Mouse (Mus musculus) gonadal fat pad, adult 2 months (tissue): ENCODE results near the gene Gtf2ird2. TPM values are rescaled to one million over a fixed set of nuclear protein-coding genes. Genes with fewer than 3 reads are reported as not detected.

ENCODE experiments used
- DNase-seq: peaks from one replicate; pipeline ENCODE4 v3.0.0-alpha.2; 2012; ENCODE audit warnings: low read depth
- polyA plus RNA-seq: library from polyadenylated mRNA; depleted of rRNA; stranded (reverse); fragments of >200 nt; gene quantifications from 2 replicates; pipeline ENCODE4 v1.2.3, GENCODE M21; 2012; rRNA removed

Gtf2ird2 gene
- polyA plus RNA-seq, 1 experiment = 7.8 TPM

DNA sequence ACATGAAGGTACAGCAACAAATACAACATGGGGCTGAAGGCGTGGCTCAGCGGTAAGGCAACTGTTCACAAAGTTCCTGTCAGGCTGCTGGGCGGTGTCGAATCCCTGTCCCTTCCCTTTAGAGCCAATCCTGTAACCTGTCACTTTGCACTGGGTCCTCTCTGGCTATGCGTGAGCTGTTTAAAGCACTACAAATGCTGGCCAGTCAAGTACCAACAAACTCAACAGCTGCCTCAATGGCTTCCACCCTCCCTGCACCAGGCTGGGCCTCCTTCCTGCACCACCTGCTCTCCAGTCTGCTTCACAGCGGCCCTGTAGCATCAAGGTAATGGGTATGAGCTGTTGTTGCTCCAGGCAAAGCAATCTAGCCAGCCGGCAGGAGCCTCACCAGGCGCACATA is 84.9 kb downstream of the Gtf2ird2 start:
- no peak for DNase-seq

DNA sequence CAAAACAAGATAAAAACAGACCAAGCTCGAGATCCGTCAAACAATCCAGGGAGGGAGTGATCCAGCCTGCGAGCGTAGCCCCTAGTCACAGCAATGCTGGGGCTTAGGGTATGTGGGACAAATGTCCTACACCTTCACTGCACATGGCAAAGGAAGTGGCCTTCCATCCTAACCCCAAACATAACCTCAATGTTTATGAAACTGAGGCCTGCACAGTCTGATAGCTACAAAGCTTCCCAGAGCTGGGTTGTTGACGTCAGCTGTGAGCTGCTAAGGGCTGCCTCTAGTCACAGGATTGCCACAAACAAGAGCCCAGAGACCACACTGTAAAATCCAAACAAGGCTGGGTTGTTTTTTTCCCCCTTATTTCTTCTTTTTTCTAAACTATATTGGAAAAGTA is 85.9 kb downstream of the Gtf2ird2 start:
- DNase-seq = no peak

DNA sequence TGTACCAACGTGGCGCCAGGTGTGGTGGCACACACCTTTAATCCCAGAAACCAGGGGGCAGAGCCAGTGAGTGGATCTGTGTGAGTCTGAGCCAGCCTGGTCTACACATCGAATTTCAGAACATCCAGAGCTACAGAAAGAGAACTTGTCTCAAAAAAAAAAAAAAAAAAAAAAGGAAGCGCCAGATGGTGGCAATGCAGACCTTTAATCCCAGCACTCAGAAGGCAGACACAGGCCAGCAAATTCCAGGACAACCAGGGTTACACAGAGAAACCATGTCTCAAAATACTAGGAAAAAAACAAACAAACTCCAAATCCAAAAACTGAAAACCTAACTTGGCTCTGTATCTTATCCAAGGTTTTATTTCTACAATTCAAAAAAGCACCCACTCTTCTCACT is 86.7 kb downstream of the Gtf2ird2 start:
- DNase-seq = no peak

DNA sequence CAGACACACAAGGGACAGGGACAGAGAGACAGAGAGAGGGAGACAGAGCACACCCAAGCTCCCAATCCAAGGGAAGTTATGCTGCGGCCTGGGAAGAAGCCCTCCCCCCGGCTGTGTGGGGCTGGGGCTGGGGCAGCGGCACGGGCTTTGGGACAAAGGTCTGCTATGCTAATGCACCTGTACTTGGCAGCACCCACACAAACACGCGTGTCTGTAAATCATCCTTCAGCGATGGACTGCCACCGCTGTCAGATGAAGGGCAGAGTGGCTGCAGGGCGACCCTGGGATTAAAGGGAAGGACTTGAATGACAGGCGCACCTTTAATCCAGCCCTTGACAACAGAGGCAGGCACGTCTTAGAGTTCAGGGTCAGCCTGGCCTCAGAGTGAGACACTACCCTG is 87.6 kb downstream of the Gtf2ird2 start:
- no peak for DNase-seq

DNA sequence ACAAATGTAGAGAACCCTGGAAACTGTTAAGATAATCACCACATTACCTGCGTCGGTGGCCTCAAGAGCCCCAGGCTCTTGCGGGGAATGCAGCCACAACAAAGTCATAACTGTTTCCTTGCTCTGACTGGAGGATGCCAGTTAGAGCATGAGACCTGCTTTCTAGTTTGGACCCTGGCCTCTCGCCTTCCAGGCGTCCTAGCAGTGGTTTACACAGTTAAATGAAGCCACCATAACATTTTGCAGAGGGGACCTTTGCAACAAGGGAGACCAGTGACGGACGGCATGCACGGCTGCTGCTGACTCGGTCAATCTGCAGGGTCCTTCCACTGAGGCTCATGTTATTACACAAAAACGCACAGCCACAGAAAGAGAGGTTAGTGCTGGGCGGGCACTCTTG is 88.9 kb downstream of the Gtf2ird2 start:
- DNase-seq = no peak

DNA sequence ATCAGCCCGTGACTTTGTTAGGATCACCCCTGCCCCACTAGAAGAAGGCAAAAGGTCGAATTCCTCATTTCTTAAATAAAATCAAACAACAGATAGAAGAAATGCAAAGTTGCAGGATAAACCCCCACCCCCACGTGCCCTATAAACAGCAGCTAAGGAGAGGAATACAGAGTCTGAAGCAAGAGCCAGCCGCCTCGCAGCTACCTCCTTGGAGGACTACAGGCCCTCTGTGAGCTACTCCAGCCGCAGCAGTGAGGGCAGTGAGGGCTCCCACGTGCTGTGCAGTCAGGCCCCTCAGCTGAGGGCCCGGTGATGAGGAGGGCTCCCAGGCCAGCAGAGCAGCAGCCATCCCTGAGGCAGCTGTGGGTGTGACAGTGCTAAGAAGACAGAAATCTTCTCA is 89.9 kb downstream of the Gtf2ird2 start:
- DNase-seq = no peak

Other genes with a start within 250 kb of the Gtf2ird2 start
- 5.8 and 7.5 TPM in 2 replicates for gene Castor2, start 84.3 kb upstream of the Gtf2ird2 start, polyA plus RNA-seq
- 18.5 and 19.5 TPM in 2 replicates for gene Rcc1l, start 7.2 kb upstream of the Gtf2ird2 start, polyA plus RNA-seq
- gene Ncf1, start 45.6 kb downstream of the Gtf2ird2 start, polyA plus RNA-seq = 14.1 and 14.6 TPM in 2 replicates
- 54.7 and 90.1 TPM in 2 replicates for gene Gtf2i, start 130.7 kb downstream of the Gtf2ird2 start, polyA plus RNA-seq